Mouse (Mus musculus): ENCODE results near the gene Cyp4f18.

GRCm38 (mm10) chr8:71954666-71955065, 54.8 kb downstream of the Cyp4f18 start:
- TF ChIP-seq CTCF (IDR thresholded peaks at IDR 0.05) (no peak), EP300 (IDR thresholded peaks at IDR 0.05) (no peak)
